Mouse (Mus musculus): ENCODE data around the gene Plppr5.

- TF ChIP-seq CTCF (IDR thresholded peaks at IDR 0.05; ENCODE audit: low read depth) (no peak), EP300 (IDR thresholded peaks at IDR 0.05; ENCODE audit: low read depth) (no peak)
Measured at GRCm38 (mm10) chr3:117575928-117576254, 1.3 kb downstream of the Plppr5 start.

Data from heart, postnatal 0 days (tissue).